8 mouse cellular contexts compared by ENCODE assay signal in the genomic region with DNA sequence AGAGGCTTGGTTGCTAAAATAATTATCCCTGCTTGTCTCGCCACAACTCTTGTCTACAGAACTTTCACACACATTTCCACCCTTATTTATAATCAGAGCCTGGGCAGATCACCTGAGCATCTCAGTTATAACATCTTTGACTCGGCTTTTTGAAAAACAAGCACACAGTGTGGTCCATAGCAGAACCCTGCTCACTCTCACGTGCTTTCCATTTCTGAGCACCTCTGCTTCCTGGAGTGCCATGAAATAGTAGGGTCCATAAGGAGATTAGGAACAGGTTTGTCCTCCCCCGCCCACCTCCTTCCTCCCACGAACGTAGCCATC. TPM values are rescaled to one million over a fixed set of nuclear protein-coding genes. Genes with fewer than 3 reads are reported as not detected.
DNase-seq lines count a peak whose midpoint lies in the region; ATAC-seq lines count a peak whose summit lies in the region.

No protein-coding gene starts in this region.

- H3K4me3 ChIP-seq in embryonic facial prominence, embryonic 11.5 days (ENCODE audit: low read depth, low read length): peak overlapping the region; percentile 59
- H3K4me3 ChIP-seq in hindbrain, embryonic 12.5 days: peak overlapping the region; percentile 51
- peak overlapping the region; percentile 72 for H3K4me3 ChIP-seq in midbrain, embryonic 13.5 days (replicated peaks)

- no peaks in the 10 kb centered on the region for H3K36me3 ChIP-seq in embryonic facial prominence, embryonic 11.5 days (replicated peaks; ENCODE audit: control insufficient read depth, insufficient read depth, low read depth, low read length)
- no peaks in the 10 kb centered on the region for H3K36me3 ChIP-seq in hindbrain, embryonic 12.5 days
- no peaks in the 10 kb centered on the region for H3K36me3 ChIP-seq in midbrain, embryonic 13.5 days

- DNase-seq in layer of hippocampus, adult 11-12 months (ENCODE audit: low spot score): peak; percentile 17
- no peak for DNase-seq in layer of hippocampus, adult 8-10 months (ENCODE audit: low spot score in 2 of 2)
- DNase-seq in embryonic facial prominence, embryonic 11.5 days (ENCODE audit: low spot score): no peak
- no peak for DNase-seq in gastrocnemius, adult 18-20 months (ENCODE audit: low spot score)
- DNase-seq in adrenal gland, adult 18-20 months (ENCODE audit: low spot score in 2 of 2): no peak
- DNase-seq in left cerebral cortex, adult 11 months (ENCODE audit: low spot score): no peak

- no peak for ATAC-seq in embryonic facial prominence, embryonic 11.5 days (replicated peaks; ENCODE audit: insufficient number of reproducible peaks, low FRiP score, low TSS enrichment, low read depth)
- ATAC-seq in hindbrain, embryonic 12.5 days (ENCODE audit: low FRiP score): no peak
- ATAC-seq in midbrain, embryonic 13.5 days: peak; percentile 43

- H3K27ac ChIP-seq in embryonic facial prominence, embryonic 11.5 days (replicated peaks; ENCODE audit: low read depth, low read length): no peak overlapping the region
- no peak overlapping the region for H3K27ac ChIP-seq in hindbrain, embryonic 12.5 days
- no peak overlapping the region for H3K27ac ChIP-seq in midbrain, embryonic 13.5 days

- H3K9me3 ChIP-seq in embryonic facial prominence, embryonic 11.5 days (replicated peaks; ENCODE audit: control insufficient read depth, low read length): no peaks in the 10 kb centered on the region; the same call in 1 of the 2 replicates
- H3K9me3 ChIP-seq in hindbrain, embryonic 12.5 days (replicated peaks): no peaks in the 10 kb centered on the region
- H3K9me3 ChIP-seq in midbrain, embryonic 13.5 days: no peaks in the 10 kb centered on the region

- H3K9ac ChIP-seq in embryonic facial prominence, embryonic 11.5 days (replicated peaks; ENCODE audit: low read length): peak overlapping the region; percentile 46; the same call in 1 of the 2 replicates
- peak overlapping the region; percentile 58 for H3K9ac ChIP-seq in hindbrain, embryonic 12.5 days
- H3K9ac ChIP-seq in midbrain, embryonic 13.5 days (replicated peaks): peak overlapping the region; percentile 78

- H3K4me1 ChIP-seq in embryonic facial prominence, embryonic 11.5 days (ENCODE audit: control insufficient read depth, insufficient read depth, low read length): peaks cover 2% of the 10 kb centered on the region
- peaks cover 11% of the 10 kb centered on the region; the same call in 1 of the 2 replicates for H3K4me1 ChIP-seq in hindbrain, embryonic 12.5 days
- peaks cover 20% of the 10 kb centered on the region for H3K4me1 ChIP-seq in midbrain, embryonic 13.5 days (replicated peaks)

- 14% methylated on average over 6 of the region's 6 CpGs for WGBS in embryonic facial prominence, embryonic 11.5 days
- 13% methylated on average over 6 of the region's 6 CpGs for WGBS in hindbrain, embryonic 12.5 days
- 13% methylated on average over 6 of the region's 6 CpGs for WGBS in midbrain, embryonic 13.5 days

- H3K4me2 ChIP-seq in embryonic facial prominence, embryonic 11.5 days (ENCODE audit: low read depth, low read length): peak overlapping the region; percentile 95
- peak overlapping the region; percentile 83 for H3K4me2 ChIP-seq in hindbrain, embryonic 12.5 days (replicated peaks)
- peak overlapping the region; percentile 98 for H3K4me2 ChIP-seq in midbrain, embryonic 13.5 days (replicated peaks)

- H3K27me3 ChIP-seq in embryonic facial prominence, embryonic 11.5 days (ENCODE audit: control insufficient read depth, insufficient read depth, low read length): peaks cover 4% of the 10 kb centered on the region; the same call in 1 of the 2 replicates
- H3K27me3 ChIP-seq in hindbrain, embryonic 12.5 days: peaks cover 35% of the 10 kb centered on the region
- peaks cover 44% of the 10 kb centered on the region for H3K27me3 ChIP-seq in midbrain, embryonic 13.5 days

RNA-seq across cellular contexts. Expression of gene Sidt1, which starts 1.4 kb away (rescaled TPM):
- 10 to 100 TPM; 32.8 to 43.9 (median 39.7) TPM for total RNA-seq in layer of hippocampus, adult 8-10 months (2022)
- 0.42 and 0.89 TPM in 2 replicates for polyA plus RNA-seq in embryonic facial prominence, embryonic 11.5 days (2014; fragmentation: Nextera tagmentation; extraction: Ambion mirVana)
- polyA plus RNA-seq in hindbrain, embryonic 12.5 days (2016; fragmentation: Nextera tagmentation; extraction: Ambion mirVana): 0.42 and 0.71 TPM in 2 replicates
- polyA plus RNA-seq in midbrain, embryonic 13.5 days (2015; fragmentation: Nextera tagmentation; extraction: Ambion mirVana): 3.3 and 3.5 TPM in 2 replicates
- under 1 TPM; 0.05 to 0.09 TPM for total RNA-seq in gastrocnemius, adult 18-20 months (2021)
- 1 to 10 TPM; 7.8 to 9.2 TPM for total RNA-seq in adrenal gland, adult 18-20 months (2021)

RNA-seq across cellular contexts. Expression of gene Spice1, which starts 15.3 kb away (rescaled TPM):
- total RNA-seq in layer of hippocampus, adult 8-10 months (2022): 10 to 100 TPM; 16.3 to 19.5 (median 17.9) TPM
- 32.4 and 34.8 TPM in 2 replicates for polyA plus RNA-seq in embryonic facial prominence, embryonic 11.5 days (2014; fragmentation: Nextera tagmentation; extraction: Ambion mirVana)
- 25.5 and 27.0 TPM in 2 replicates for polyA plus RNA-seq in hindbrain, embryonic 12.5 days (2016; fragmentation: Nextera tagmentation; extraction: Ambion mirVana)
- 14.9 and 15.5 TPM in 2 replicates for polyA plus RNA-seq in midbrain, embryonic 13.5 days (2015; fragmentation: Nextera tagmentation; extraction: Ambion mirVana)
- total RNA-seq in gastrocnemius, adult 18-20 months (2021): 1 to 10 TPM; 6.8 to 7.0 TPM
- total RNA-seq in adrenal gland, adult 18-20 months (2021): 10 to 100 TPM; 17.7 to 21.0 TPM

Comparison
In these comparisons a context has a peak if more than half of its experiments do, and no peak if none do; other contexts are left out.
1. RNA of gene Sidt1, which starts 1.4 kb away (total RNA-seq): 32.8 to 43.9 TPM in layer of hippocampus, adult 8-10 months and 7.8 to 9.2 TPM in adrenal gland, adult 18-20 months; 0.05 to 0.09 TPM in gastrocnemius, adult 18-20 months; every median in the first group is over 4 times any median in the second.
2. Peak in every context shown above with its lines, with median percentiles within 50 percentile points of each other: H3K4me2 ChIP-seq, H3K4me3 ChIP-seq and H3K9ac ChIP-seq.